Mouse (Mus musculus) embryonic fibroblast, embryonic 13.5 days (primary cell): Measurements from ENCODE around the gene Krt80. TPM values are rescaled to one million over a fixed set of nuclear protein-coding genes. Genes with fewer than 3 reads are reported as not detected.

Source experiments
- H3K27ac ChIP-seq: 2 replicates; pipeline ENCODE4 v1.5.1; 2012; ENCODE audit warnings: low read length, control low read depth, inconsistent platforms; ENCODE audit not compliant: insufficient read depth
- H3K4me1 ChIP-seq: 2 replicates; pipeline ENCODE4 v1.6.1; 2011; ENCODE audit warnings: low read length; ENCODE audit not compliant: control insufficient read depth, insufficient read depth
- H3K4me3 ChIP-seq: 2 replicates; pipeline ENCODE4 v1.5.1; 2011; ENCODE audit warnings: mild to moderate bottlenecking, control low read depth, low read length; ENCODE audit not compliant: insufficient read depth
- CTCF ChIP-seq: IDR thresholded peaks from 2 replicates; pipeline ENCODE4 v1.5.1; 2011; ENCODE audit warnings: mild to moderate bottlenecking, control low read depth, low read length, moderate library complexity, borderline replicate concordance; ENCODE audit not compliant: insufficient read depth
- POLR2A ChIP-seq: IDR thresholded peaks from 2 replicates; pipeline ENCODE4 v1.6.1; 2011; ENCODE audit warnings: low read depth, mild to moderate bottlenecking, control low read depth, low read length, moderate library complexity
- polyA plus RNA-seq: library from polyadenylated mRNA; stranded (reverse); fragments of >200 nt; gene quantifications from 2 replicates; pipeline ENCODE4 v1.2.4, GENCODE M21; 2011; ENCODE audit warnings: low read depth; ENCODE audit not compliant: missing spikeins, insufficient read length

The Krt80 gene
- polyA plus RNA-seq, 1 experiment = 2.2 TPM

- Histone ChIP-seq H3K4me1 (peaks cover 7% of the 10 kb centered on the region; the same call in 1 of the 2 replicates), H3K4me3 (no peak overlapping the region), H3K27ac (peak overlapping the region; percentile 47; the same call in 1 of the 2 replicates)
- no peak for TF ChIP-seq CTCF
- TF ChIP-seq POLR2A = no peak
These were observed 61.3 kb downstream of the Krt80 start for GRCm38 (mm10) chr15:101308440-101309348.

- TF ChIP-seq POLR2A (no peak), CTCF (no peak)
- Histone ChIP-seq H3K4me3 (no peak overlapping the region), H3K4me1 (peaks cover 7% of the 10 kb centered on the region; the same call in 1 of the 2 replicates), H3K27ac (no peak overlapping the region)
These were observed 63.5 kb downstream of the Krt80 start for GRCm38 (mm10) chr15:101306459-101306858.

GRCm38 (mm10) chr15:101303830-101304229 is 66.1 kb downstream of the Krt80 start:
- no peak overlapping the region for H3K27ac ChIP-seq
- H3K4me1 ChIP-seq = peaks cover 4% of the 10 kb centered on the region; the same call in 1 of the 2 replicates
- TF ChIP-seq POLR2A (no peak), CTCF (no peak)
- no peak overlapping the region for H3K4me3 ChIP-seq

GRCm38 (mm10) chr15:101302201-101302600 is 67.8 kb downstream of the Krt80 start:
- Histone ChIP-seq H3K4me3 (no peak overlapping the region), H3K4me1 (no peaks in the 10 kb centered on the region), H3K27ac (no peak overlapping the region)
- TF ChIP-seq CTCF = no peak
- no peak for TF ChIP-seq POLR2A

GRCm38 (mm10) chr15:101300128-101300527 is 69.8 kb downstream of the Krt80 start:
- Histone ChIP-seq H3K4me3 (no peak overlapping the region), H3K4me1 (no peaks in the 10 kb centered on the region), H3K27ac (no peak overlapping the region)
- TF ChIP-seq POLR2A (no peak), CTCF (no peak)

- H3K27ac ChIP-seq = no peak overlapping the region
- TF ChIP-seq CTCF = no peak
- TF ChIP-seq POLR2A = no peak
- H3K4me3 ChIP-seq = no peak overlapping the region
- H3K4me1 ChIP-seq = no peaks in the 10 kb centered on the region
These were observed 70.4 kb downstream of the Krt80 start for GRCm38 (mm10) chr15:101299480-101299960.

- Histone ChIP-seq H3K4me1 (no peaks in the 10 kb centered on the region), H3K27ac (no peak overlapping the region), H3K4me3 (no peak overlapping the region)
- no peak for TF ChIP-seq POLR2A
- TF ChIP-seq CTCF = no peak
These were observed 71.4 kb downstream of the Krt80 start for GRCm38 (mm10) chr15:101298550-101298949.

- H3K4me1 ChIP-seq = no peaks in the 10 kb centered on the region
- H3K4me3 ChIP-seq = no peak overlapping the region
- no peak overlapping the region for H3K27ac ChIP-seq
- TF ChIP-seq POLR2A (no peak), CTCF (no peak)
These were observed 72.0 kb downstream of the Krt80 start for GRCm38 (mm10) chr15:101297988-101298387.

Other genes with a start within 250 kb of the Krt80 start
- 11.7 and 13.0 TPM in 2 replicates for gene Acvrl1, start 241.6 kb downstream of the Krt80 start, polyA plus RNA-seq
- 8.8 and 9.7 TPM in 2 replicates for gene Acvr1b, start 196.1 kb downstream of the Krt80 start, polyA plus RNA-seq
- 9.0 and 9.3 TPM in 2 replicates for gene Grasp, start 146.0 kb downstream of the Krt80 start, polyA plus RNA-seq
- gene Nr4a1, start 115.9 kb downstream of the Krt80 start, polyA plus RNA-seq = 60.9 and 68.2 TPM in 2 replicates
- 20.4 and 21.3 TPM in 2 replicates for gene Atg101, start 85.9 kb downstream of the Krt80 start, polyA plus RNA-seq
- not detected in 2 replicates for gene 6030408B16Rik, start 77.0 kb downstream of the Krt80 start, polyA plus RNA-seq
- gene Krt7, start 40.9 kb upstream of the Krt80 start, polyA plus RNA-seq = 0.98 and 1.8 TPM in 2 replicates
- not detected in 2 replicates for gene Krt87, start 68.6 kb upstream of the Krt80 start, polyA plus RNA-seq
- not detected in 2 replicates for gene Krt88, start 77.6 kb upstream of the Krt80 start, polyA plus RNA-seq
- gene Krt81, start 93.6 kb upstream of the Krt80 start, polyA plus RNA-seq = not detected in 2 replicates
- not detected in 2 replicates for gene Krt86, start 103.3 kb upstream of the Krt80 start, polyA plus RNA-seq
- gene Krt83, start 121.3 kb upstream of the Krt80 start, polyA plus RNA-seq = not detected in 2 replicates
- gene Gm49425, start 147.1 kb upstream of the Krt80 start, polyA plus RNA-seq = not detected in 2 replicates
- gene Krt84, start 162.7 kb upstream of the Krt80 start, polyA plus RNA-seq = not detected in 2 replicates
- not detected in 2 replicates for gene Krt82, start 180.5 kb upstream of the Krt80 start, polyA plus RNA-seq
- gene Krt90, start 192.8 kb upstream of the Krt80 start, polyA plus RNA-seq = not detected in 2 replicates
- gene Krt75, start 203.7 kb upstream of the Krt80 start, polyA plus RNA-seq = not detected in 2 replicates